Mouse (Mus musculus) right cerebral cortex, adult 2 months (tissue): ENCODE measurements around the gene Dcaf12.

Source experiments
- DNase-seq, 2 experiments: peaks; one replicate each; pipeline ENCODE4 v3.0.0; 2021 to 2022; ENCODE audit warnings: low spot score in 2 of 2

The Dcaf12 gene

DNA sequence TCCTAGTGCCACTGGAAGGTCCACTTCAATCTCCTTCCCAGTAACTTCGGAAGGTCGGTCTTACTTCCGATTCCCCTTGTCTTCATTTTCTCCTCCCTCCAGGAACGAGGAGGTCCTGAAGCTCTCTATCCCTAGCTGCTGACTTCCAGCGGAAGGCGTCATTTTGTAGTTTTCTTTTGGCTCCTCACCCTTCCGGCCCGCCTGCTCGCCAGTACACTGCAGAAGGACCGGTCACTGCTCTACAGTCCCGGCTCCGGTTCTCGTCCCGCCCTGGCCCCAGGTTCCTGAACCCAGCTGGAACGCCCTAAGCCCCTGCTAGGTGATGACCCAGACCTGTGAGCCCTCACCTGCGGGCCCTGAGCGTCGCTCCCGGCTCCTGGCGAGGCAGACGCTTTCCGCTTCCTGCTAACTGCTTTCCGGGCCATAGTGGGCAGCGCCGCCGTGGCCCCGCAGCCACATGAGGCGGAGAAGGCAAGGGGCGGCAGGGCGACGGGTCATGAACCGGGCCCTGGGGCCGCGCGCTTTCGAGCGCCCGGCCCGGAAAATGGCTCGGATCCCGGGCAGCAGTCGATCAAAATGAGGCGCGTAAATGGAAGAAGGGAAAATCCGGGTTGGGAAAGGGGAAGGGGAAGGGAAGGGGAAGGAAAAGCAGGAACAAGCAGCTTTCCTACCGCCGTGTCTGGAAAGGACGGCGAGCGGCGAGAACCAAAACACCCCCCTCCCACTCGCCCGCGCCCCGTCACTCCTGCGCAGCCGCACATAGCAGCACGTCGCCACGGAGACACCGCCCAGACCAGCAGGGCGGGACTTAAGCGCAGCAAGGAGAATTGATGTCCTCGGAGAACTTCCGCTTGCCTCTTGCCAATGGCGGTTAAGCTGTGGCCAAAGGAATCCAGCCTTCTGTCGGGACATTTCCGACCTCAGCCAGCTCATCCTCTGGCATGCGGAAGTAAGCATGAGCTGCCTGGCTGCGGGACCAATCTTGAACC, at the start of gene Dcaf12:
Gene Dcaf12 (minus strand): TSS at position 749 of the 989 bp plus-strand sequence.
- peak; percentile 95 to 96 for DNase-seq

DNA sequence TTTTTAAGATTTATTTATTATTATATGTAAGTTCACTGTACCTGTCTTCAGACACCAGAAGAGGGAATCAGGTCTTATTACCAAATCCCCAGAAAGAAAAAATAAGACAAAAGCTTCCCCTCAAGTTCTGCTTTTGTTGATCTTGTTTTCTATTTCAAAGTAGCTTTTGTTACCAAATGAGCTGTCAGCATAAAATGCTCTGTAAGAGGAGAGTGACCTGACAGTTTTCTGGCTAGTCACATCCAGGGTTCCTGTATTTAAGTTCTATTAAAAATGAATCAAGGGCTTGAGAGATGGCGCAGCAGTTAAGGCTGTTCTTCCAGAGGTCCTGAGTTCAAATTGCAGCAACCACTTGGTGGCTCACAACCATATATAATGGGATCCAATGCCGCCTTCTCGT, 46.4 kb upstream of the Dcaf12 start:
- DNase-seq: no peak

DNA sequence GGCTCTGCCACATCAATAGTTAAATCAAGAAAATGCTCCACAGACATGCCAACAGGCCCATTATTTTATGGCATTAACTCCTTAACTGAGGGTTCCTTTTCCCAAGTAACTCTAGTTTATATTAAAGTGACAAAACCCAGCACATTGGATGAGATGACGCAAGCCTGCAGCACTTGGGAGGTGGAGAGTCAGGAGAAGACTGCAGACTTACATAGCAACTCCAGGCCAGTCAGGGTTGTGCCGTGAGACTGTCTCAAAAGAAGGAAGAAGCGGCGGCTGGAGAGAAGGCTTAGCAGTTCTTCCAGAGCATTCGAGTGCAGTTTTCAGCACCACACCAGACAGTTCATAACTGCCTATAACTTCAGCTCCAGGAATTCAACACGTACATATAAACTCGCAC, 44.7 kb upstream of the Dcaf12 start:
- DNase-seq: no peak

DNA sequence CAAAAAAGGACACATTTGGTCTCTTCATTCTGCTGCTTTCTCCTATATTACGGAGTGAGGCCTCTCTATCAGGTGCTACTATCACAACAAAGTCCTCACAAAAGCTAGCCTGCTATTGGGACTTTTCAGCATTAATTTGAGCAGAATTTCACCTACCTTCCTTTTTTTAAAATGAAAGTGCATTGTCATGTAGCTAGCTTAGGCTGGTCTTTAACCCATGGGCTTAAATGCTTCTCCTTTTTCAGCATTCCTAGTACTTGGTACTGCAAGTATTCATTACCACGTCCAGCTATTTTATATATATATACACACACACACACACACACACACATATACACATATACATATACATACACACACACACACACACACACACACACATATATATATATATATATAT, 44.0 kb upstream of the Dcaf12 start:
- no peak for DNase-seq

DNA sequence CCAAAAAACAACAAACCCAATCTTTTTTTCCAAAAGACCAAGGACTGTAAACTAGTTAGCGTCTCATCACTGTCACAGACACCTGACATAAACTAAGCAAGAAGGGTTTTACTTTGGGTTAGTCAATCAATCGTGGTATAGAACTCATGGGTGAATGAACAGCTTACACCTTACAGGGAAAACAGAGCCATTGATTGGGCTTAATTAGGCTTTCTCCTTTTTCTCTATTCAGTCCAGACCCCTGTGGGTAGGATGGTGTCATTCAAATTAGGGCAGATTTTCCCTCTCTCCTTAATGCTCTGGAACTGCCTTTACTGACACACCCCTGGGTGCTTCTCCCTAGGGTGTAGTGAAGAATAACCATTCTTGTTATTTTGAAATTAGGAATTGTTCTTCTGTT, 42.5 kb upstream of the Dcaf12 start:
- DNase-seq: no peak

DNA sequence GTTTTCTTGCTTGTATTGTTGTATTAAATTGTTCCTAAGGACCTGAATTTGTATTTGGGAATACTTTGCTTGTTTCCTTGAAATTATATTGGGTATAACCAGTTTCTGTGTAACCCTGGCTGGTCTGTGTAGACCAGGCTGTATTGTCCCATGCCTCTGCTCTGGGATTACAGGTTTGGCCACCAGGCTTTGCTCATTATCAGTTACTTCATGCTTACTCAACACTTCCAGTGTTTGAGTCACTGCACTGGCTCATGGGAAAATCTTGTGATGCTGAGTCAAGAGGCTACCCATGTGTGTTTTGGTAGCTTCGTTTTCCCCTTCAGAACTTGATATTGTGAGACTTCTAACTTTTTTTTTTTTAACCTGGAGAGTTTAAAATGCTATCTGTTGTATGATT, 38.6 kb upstream of the Dcaf12 start:
- DNase-seq: no peak

DNA sequence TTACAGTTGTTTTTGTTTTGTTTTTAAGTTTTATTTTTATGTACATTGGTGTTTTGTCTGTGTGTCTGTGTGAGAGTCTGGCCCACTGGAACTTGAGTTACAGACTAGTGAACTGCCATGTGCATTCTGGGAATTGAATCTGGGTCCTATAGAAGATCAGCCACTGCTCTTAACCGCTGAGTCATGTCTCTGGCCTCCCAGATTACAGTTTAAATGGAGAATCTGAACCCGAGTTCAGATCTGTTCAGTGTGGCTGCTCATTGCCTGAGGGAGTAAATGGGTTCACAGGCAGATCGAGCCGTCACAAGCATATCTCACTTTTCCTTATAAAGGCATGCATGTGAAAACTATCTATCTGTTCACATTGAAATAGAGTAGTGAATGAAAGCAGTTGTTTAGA, 38.1 kb upstream of the Dcaf12 start:
- DNase-seq: no peak

DNA sequence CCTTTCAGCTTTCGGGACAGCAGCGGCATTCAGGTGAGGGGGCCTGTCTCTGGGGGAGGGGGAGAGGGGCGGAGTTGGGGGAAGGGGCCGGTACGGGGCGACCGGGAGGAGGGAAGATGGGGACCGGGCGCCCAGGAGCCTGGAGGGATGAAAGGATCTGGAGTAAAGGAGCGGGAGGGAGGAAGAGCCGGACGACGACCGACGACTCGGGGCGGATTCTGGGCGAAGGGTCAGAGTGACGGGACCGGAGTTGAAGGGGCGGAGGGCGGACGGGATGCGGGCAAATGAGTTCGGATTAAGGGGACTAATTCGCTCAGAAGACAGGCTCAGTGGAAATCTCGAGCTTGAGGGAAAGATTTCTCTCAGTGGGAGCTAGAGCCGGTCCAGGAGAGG, 34.5 kb upstream of the Dcaf12 start:
- peak in 1 of 2 experiments; percentile 21 for DNase-seq

DNA sequence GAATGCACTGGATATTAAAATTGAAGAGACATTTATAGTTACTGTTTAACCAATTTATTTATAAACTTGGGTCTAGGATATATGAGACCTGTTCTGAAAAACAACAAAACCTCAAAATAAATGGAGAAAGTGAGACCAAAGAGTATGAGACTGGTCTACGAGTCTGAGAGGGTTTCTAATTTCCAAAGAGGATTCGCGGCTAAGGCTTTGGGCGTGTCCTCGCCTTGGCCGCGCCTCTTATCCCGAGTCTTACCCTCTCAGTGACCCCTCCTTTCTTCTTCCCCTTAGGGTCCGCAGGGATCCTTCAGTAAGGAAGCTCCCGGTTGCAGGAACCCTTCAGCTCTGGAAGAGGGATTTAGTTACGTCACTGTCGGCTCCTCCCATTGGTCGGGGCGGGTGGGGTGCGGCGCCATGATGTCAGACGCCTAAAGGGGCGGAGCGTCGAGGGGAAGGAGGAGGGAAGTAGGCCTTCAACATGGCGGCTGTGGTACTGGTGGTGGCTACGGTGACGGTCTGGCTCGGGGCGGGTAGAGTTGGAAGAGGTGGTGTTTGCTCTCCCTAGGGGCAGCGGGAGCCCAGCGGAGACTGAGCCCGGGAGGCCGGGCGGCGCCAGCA, 34.0 kb upstream of the Dcaf12 start, which contains the start of gene Ubap1:
Gene Ubap1 (plus strand): TSS at position 413 of the 615 bp plus-strand sequence.
- peak; percentile 89 to 91 for DNase-seq

DNA sequence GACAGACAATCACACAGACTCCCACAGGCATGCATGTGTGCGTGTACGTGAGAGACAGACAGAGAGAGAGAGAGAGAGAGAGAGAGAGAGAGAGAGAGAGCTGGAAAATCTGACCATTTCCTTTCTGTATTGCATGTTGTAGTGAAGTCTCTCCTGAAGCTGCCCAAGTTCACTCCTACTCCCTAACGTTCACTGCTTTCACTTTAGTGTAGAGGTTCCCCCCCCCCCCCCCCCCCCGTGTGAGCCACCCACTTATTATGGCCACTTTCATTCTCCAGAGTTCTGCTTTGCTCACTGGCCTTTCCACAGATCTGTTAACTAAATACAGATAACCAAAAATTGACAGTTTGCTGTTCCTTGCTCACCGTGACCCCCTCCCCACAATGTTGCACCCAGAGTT, 33.1 kb upstream of the Dcaf12 start:
- DNase-seq: peak in 1 of 2 experiments; percentile 8

DNA sequence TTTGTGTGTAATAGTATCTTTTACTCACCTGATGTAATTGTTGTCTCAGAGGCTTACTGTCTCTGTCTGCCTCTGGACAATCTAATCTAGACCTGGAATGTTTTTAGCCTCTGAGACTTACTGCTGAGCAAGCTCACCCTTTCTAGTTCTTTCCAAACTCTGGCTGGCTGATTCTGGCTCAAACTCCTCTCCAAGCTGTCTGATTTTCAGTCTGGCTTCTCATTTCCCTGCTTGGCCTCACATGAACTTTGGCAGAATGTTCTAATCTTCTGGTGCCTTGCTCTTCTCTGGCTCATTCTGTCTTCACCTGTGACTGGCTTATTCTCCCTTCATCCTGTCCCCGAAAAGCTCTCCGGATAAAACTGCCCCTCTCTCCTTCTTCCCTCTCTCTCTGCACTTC, 31.3 kb upstream of the Dcaf12 start:
- no peak for DNase-seq

DNA sequence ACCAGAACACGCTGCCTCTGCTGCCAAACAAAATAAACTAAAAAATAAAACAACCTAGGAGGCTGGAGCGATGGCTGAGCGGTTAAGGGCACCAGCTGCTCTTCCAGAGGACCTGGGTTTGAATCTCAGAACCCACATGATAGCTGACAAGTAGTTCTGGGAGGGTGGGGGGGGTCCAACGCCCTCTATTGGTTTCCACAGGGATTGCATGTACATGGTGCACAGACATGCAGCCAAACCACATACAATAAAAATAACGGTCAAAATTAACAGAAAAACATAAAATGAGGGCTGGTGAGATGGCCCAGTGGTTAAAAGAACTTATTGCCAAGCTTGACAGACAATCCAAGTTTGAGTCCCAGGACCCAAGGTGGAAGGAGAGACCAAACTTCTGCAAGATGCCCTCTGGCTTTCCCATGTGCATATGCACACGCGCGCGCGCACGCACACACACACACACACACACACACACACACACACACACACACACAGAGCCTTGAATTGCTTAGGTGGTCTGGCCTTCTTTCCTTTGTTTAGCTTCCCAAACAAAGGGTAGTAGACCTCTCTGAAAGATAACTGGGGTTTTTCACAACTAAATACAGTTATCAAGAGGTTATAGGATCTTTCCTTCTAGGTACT, 26.3 kb upstream of the Dcaf12 start:
- no peak for DNase-seq

DNA sequence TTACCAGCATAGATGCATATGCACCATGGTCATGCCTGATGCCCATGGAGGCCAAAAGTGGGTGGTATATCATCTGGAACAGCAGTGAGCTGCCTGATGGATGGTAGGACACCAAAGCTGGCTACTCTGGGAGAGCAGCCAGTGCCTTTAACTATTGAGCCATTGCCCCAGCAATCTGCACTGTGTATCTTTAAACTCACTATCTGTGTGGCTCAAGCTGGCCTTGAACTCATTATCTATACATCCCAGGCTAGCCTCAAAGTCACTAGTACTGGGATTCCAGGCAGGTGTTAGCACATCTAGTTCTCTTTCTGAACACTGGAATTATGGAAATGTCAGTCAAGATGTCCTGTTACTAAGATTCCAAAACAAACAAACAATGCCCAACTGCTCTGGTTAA, 21.9 kb upstream of the Dcaf12 start:
- no peak for DNase-seq

DNA sequence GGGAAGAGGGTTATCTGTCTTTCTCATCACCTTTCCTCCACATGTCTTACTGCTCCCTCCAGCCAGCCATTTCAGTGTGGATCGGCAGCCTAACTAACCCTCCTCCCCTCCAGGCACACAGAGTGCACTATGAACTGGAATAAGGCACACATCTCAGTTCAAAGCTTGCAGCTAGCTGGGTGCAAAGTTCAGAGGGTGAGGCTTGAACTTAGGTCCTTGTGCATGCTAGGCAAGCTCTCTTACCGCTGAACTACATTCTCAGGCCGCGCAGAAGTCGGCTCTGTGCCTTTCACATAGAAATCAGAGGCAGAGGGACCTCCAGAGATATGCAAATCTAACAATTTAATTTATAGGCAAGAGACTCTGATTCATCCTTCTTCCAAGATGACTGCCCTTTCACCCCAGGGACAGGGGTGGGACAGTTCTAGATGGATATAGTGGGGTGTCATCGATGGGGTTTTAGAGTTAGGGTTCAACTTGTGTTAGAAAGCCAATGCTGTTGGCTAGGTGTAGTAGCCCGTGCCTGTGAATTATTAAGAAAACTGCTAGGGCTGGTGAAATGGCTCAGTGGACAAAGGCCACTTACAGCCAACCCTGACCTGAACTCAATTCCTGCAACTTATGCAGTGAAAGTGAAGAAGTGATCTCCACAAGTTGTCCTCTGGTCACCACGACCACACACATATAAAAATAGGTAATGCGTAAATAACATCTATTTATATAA, 17.2 kb upstream of the Dcaf12 start:
- no peak for DNase-seq

DNA sequence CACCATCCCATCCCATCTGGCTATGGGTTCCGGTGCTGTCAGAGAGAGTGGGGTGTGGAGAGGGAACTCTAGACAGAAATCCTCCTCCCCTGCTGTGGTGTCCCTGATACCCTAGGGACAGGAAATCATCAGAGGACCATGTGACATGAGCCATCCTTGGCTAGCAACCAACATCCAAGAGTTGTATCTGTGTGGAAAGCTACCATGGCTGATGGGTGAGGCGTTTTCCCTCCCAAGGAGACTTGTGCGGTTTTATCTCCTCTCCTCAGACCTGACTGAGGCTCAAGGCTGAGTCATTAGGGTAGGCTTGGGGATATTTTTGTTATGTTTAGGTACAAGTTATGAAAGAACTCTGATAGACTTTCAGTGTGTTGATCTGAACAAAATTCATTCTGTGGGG, 16.4 kb upstream of the Dcaf12 start:
- DNase-seq: no peak

DNA sequence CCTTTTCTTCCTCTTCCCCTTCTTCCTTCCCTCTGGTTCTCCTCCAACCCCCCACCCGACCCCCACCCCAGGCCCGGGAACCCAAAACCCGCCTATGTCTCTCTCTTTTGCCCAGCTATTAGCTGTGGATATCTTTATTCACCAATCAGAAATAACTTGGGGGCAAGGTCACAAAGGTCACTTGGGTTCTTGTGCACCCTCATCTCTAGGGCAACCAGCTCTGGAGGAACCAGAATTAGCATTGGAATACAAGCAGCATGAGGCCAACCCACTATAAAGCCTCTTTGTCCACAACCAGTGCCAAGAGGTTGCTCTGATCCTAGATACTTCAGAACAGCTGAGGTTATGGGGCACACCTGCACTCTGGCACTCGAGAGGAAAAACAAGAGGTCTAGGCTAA, 14.8 kb upstream of the Dcaf12 start:
- no peak for DNase-seq

DNA sequence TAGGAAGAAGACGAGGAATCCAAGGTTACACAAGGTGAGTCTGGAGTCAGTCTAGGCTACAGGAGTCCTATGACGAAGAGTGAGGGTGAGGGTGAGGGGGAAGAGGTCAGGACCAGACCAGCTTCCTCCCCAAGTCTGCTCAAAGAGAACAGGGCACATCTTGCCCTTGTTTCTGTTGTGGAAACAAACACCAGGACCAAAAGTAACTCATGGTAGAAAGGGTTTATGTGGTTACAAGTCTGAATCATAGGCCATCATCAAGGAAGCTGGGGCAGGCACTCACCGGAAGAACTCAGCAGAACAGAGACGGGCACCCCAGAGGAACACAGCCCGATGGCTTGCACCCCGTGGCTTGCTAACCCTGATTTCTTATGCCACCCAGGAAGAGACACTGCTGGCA, 12.2 kb upstream of the Dcaf12 start:
- no peak for DNase-seq

DNA sequence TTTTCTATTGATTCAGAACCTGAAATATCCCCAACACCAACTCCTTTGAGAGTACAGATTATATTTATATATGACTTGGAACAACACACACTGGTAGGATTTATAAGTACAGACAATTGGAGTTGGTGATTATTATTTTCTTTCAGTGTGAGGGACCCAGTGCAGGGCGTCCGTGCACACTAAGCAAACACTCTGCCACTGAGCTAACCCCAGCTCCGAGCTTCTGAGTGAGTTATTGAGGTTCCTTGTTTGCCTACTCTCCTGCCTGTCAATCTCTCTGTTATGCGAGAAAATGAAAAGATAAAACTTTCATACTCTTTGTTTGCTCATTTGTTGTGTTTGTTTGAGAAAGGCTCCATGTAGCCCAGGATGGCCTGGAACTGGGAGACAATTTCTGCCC, 6.3 kb upstream of the Dcaf12 start:
- DNase-seq: no peak

DNA sequence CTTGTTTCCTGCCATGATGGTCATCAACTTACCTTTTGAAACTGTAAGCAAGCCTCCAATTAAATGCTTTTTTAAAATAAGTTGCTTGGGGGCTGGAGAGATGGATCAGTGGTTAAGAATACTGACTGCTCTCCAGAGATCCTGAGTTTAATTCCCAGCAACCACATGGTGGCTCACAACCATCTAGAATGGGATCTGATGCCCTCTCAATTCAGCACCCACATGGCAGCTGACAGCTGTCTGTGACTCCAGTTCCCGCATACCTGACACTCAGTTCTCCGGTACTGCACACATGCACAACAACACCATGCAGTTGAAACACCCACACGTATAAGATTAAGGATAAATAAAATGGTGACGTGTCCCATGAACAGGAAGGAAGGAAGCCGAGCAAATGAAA, 3.6 kb upstream of the Dcaf12 start:
- DNase-seq: no peak

DNA sequence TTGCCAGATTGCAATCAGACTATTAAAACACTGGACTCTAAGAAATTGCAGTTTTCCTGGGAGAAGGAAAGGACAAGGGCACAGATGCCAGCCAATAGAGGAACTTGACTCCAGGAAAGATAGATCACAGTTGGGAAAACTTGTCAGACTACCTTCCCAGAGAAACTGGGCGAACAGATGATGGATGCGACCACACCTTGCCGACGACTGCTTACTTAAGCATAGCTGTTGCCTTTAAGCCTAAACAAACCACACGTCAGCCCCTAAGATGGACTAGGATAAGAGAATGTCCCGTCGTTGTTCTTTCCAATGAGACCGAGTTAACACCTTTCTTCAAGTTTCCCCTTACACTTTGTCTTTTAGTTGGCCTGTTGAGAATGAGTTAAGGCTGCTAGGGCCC, 484 bp upstream of the Dcaf12 start:
- no peak for DNase-seq

DNA sequence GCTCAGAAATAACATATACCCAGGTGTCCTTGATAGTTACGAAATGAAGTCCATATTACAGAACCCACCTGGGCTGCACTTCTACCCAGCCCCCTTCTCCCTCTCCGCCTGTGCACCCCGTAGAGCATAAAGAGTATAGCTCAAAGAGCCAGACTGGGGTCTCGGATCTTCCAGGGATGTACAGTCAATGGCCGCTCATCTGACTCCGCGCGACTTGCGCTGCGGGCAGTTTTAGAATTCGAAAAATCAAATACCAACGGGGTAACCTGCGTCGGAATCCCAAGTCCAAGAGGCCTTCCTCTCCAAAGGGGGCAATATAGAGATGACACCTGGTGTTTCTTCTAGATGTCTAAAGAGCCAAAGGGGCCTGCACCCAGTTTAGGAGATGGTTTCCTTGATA, 967 bp downstream of the Dcaf12 start:
- DNase-seq: no peak
